Mouse (Mus musculus): ENCODE data around the gene Btg2.

- no peak for TF ChIP-seq POLR2A (IDR thresholded peaks at IDR 0.05; ENCODE audit: borderline replicate concordance, control insufficient read depth, low read depth, low read length)
- TF ChIP-seq CTCF (IDR thresholded peaks at IDR 0.05; ENCODE audit: control insufficient read depth, insufficient read depth, low read length), result no peak
Observed at GRCm38 (mm10) chr1:134107777-134108176, 28.9 kb upstream of the Btg2 start.
